Mouse (Mus musculus): Measurements from ENCODE around the gene Antxr1.

DNA sequence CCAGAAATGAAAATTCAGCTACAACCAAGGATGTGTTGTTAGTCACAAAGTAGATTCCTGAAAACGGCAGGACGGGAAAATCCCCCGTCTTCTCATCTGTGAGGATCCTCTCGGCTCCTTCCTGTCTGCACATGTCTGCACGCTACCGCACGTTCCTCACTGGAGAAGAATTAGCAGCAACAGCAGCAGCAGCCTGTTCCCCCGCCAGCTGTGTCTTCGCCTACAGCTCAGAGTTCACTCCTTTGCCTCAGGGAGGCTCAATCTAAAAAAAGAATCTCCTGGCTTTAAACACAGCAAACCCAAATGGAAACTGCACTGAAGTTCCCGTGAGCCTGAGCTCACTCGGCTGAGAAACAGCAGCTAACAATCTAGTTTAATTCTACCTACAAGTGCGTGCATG, 148.6 kb downstream of the Antxr1 start:
- TF ChIP-seq POLR2A (IDR thresholded peaks at IDR 0.05; ENCODE audit: borderline replicate concordance, extremely low read depth, low read depth, low read length) (no peak), CTCF (IDR thresholded peaks at IDR 0.05; ENCODE audit: insufficient read depth, low read length) (no peak)

All from lung, adult 2 months (tissue).